Mouse (Mus musculus) cerebellum, postnatal 10 days (tissue): ENCODE measurements around the gene Itgav.
A peak's percentile ranks its signal among the peaks of the same experiment; 100 is the strongest.

Experiments used
- DNase-seq, 2 experiments: peaks; one replicate each; pipeline ENCODE4 v3.0.0; 2021; ENCODE audit warnings: mixed read lengths in 2 of 2

The Itgav gene

DNA sequence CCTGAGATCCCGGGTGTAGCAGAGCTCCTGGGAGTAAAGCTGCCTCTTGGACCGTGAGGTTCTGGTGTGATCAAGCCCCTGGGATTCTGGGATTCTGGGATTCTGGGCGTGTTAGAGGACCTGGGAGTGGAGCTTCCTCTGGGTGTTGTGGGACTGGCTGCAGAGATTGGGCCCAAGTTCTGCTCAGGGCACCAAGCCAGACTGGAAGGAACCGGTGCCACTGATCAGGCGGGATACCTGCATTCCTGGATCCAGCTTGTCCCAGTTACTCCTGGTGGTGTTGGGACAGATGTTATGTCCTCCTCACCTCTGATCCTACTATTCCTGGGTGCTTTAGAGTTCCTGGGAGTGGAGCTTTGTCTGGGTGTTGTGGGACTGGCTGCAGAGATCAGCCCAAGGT, 28.8 kb downstream of the Itgav start:
- no peak for DNase-seq

DNA sequence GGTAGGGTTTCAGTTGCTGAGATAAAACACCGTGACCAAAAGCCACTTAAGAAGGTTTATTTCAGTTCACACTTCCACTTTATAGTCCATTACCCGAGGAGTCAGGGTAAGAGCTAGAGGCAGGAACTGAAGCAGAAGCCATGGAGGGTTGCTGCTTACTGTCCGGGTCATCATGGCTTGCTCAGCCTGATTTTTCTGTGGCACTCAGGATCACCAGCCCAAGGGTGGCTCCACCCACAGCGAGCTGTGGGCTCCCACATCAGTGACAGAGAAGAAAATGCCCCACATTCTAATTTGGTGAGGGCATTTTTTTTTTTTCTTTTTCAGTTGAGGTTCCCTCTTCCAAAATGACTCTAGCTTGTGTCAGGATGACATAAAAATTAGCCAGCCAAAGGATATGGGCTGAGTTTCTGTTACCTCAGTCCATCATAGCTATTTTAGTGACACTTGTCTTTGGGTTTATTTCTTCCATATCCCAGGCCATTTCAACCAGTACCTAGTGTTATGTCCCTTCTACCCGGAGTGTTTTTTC, 30.2 kb downstream of the Itgav start:
- no peak for DNase-seq

DNA sequence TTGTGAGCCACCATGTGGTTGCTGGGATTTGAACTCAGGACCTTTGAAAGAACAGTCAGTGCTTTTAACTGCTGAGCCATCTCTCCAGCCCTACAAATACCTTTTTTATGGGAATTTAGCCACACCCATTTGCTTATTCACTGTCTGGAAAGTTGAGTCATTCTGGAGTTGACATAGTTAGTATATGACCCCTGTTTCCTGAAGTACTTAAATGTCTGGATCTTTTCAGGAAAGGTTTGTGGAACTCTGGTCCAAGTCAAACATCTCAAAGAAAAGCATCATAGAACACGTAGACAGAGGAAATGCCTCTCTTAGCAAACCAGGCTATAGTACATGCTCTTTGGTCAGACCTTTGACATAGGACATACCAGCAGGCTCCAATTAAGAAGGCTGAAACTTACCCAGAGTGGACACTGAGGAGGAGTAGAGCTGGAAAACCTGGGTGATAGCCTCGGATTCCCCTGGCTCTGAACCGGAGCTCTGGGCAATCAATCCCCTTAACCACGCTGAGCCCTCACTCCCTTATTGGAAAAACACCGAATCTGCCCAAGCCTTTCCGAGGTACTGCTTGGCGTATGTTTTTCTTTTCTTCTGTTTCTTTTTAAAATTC, 34.5 kb downstream of the Itgav start:
- no peak for DNase-seq

DNA sequence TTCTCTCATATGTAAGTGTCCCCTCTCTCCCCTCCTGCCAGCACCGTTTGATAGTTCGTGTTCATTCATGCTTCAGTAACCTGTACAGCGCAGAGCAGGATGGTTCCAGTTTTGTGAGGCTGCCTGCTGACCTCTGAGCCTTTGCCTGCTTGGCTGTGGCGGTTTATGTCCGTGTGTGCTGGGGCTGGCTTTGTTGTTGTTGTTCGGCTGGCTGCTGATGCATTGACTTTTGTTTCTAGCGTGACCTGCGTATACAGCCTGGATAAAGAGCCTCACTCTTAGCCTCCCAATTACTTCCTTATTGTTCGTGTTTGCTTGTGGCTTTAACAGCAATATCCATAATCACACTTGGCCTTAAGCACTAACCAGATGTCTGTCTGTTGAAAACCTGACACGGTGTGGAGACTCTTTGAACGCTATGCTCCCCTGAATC, 35.0 kb downstream of the Itgav start:
- peak; percentile 63 to 66 for DNase-seq

DNA sequence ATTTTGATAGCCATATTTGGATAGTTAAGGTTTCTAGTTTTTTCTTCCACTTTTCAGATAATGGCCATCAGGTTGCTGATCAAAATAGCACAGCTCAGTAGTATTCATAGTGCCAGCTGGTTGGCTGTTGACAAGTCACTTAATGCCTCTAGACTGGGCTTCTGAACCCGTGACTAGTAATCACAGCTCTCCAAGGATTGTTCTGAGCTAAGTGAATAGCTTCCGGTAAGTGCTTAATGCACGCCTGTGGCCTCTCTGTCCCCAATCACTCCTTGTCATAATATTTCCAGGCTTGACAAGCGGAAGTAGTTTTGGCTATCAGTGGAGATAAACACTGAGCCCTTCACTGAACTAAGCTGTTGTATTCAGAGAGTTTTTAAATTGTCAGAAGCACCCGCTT, 35.5 kb downstream of the Itgav start:
- DNase-seq, result peak; percentile 35 to 48

DNA sequence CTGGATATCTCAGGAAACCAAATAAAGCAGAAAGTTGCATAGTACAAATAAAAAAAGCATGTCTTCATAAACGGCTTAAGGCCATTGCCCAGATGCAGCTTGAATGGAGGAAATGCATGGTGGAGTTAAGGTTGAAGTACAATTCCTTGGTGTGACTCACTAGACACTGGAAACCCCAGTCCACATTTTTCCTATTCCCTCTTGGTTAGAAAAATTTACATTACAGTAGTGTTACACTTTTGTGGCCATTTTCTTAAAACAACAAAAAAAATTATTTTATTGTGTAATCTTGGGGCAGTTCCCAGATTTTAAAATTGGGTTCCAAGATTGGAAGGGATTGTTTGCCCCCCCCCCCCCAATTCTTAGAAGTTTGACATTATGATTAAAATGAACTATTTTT, 35.9 kb downstream of the Itgav start:
- DNase-seq, result no peak

DNA sequence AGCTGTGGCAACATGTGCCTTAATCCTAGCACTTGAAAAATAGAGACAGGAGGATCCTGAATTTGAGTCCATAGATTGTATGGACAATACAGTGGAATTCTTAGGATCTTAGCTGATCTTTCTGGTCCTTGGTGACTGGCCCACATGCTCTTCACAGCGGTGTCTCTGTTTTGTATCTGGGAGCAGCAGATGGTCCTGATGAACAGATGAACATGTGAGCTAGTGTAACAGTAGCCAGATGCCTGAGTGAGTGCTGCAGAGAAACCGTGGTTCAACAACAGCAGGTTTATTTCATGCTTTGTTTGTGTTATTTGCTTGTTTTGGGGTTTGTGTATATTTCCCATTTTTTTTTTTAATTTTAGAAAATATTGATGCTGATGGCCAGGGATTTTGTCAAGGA, 37.3 kb downstream of the Itgav start:
- DNase-seq, result peak; percentile 66 to 72

DNA sequence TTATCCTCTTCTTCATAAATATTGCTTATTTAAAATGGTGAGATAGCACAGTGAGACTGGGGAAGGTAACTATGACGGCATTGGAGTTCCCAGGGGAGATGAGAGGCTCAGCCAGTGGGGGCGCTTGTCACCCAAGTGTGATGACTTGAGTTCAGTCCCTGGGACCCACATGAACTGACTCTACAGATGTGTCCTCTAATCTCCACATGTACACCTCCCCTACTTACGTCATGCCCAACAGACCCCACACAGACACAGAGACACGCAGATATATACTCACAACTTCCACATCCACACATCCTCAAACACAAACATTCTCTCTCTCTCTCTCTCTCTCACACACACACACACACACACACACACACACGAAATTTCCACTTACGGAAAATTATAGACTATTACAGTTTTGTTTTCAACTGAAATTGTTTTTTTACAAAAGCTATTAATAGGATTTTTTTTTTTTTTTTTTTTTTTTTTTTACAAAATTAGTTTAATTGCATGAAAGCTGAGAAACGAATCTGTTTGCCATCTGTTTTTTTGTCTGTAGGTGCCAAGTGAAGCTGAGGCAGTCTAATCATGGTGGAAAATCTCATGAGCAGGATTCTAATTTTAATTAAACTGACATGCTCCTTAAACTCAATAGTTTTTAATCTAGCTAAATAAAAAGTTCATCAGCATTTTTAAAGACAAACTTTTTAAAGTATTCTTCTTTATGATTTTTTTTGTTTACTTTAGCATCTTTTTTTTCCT, 38.1 kb downstream of the Itgav start:
- DNase-seq, result peak; percentile 63 to 70

DNA sequence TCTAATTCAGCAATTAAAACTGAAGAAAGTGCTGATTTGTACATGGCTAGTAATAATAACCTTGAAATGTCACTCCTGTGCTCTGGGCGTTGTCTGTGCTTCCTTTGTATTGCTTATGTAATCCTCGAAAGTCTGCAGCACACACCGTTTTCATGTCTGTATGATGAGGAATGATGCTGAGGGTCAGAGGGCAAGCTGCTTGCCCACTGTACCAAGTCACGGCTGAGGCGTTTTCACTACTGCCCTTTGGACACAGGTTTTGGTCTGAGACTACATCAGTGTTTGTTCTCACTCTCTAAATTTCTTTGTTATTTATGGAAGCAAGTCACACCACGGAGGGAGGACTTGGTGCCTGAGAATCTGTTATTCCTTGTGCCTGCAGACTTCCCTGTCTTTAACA, 41.9 kb downstream of the Itgav start:
- no peak for DNase-seq

DNA sequence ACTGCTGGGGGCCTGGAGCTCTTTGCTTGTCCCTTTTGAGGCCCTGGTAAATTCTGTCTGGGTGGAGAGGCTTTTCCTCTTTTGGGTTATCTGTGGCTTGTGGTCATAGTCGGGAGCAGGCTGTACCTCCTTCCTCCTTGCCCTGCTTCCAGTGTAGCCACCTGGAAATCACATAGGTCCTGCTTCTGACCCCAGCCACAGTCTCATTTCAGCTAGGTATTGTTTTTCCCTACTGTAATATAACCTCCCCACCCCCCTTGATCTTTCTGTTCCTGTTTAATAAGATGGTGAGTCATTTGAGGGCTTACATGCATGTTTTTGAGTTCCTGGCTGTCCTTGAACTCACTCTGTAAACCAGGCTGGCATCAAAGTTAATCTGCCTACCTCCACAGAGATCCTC, 42.7 kb downstream of the Itgav start:
- DNase-seq, result no peak

DNA sequence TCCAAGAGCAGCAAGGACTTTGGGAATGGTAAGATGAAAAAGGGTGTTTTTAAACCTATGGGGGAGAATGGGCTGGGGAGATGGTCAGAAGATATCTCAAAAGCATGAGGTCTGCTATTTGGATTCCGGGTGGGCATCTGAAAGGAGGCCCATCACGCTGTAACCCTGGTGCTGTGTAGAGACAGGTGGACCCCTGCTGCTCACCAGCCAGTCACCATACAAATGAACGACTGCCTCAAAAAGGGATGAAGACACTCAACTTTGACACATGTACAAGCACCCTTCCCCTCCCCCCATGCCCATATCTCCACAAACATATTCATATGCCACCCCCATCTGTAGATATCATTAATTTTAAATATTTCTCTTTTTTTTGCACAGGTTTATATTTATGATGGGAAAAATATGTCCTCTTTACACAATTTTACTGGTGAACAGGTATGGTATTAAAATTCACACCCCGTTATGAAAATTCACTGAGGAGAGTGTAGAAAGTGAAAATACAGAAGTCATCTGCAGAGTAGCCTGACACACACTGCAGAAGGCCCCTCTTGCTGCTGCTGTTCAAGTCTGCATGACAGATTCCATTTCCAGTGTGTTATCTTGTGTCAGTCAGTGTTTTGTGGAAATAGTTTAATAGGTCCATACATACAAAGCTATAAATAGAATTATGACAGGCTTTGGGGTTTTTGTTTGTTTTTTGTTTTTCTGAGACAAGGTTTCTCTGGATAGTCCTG, 44.3 kb downstream of the Itgav start:
- no peak for DNase-seq

DNA sequence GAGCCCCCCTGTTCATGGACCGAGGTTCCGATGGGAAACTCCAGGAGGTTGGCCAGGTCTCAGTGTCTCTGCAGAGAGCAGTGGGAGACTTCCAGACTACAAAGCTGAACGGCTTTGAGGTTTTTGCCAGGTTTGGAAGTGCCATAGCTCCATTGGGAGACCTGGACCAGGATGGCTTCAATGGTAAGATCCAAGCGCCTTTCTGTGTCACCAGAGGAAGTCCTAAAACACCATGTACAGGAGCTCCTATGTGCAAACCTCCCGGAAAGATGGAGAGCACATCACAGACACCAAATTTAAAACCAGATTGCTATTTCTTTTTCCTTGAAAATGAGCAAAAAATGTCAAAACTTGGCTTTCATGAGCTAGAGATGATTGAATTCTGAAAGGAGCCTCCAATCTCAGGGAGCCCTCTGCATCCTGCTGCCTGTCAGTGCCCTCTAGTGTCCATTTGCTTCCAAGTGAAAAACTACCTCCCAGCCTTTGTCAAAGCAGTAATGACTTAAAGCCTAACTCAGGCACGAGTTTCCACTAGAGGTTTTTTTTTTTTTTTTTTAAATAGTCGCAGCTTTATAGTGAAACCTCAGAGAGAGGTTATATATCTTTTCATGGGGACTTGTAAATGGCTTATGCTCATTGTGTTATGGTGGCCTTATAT, 47.1 kb downstream of the Itgav start:
- peak; percentile 79 to 86 for DNase-seq

DNA sequence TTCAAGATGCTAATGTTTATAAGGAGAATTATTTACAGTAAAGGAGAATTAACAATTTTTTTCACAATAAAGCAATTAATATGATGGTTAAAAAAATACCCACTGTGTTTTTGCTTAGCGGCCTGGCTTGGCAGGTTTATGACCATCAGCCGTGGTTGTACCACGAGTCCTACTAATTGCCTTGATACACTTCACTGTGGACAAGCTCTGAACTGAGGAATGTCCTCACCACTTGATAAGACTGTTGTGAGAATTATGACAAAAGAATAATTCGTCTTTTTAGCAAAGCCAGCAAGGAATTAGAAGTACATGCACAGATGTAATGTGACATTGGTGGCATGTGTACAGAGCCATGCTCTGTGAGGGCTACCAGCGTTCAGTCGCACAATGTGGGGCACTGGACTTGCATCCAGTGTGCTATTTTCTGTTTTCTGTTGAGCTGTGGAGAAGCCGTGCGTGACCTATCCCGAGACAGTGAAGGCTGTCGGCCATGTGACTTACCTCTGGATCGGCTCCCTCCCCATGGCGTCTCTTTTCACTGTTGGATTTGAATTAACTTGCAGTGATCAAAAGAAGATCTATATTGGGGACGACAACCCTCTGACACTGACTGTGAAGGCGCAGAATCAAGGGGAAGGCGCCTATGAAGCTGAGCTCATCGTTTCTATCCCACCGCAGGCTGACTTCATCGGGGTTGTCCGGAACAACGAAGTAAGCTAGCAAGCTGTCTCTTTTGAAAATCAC, 67.3 kb downstream of the Itgav start:
- DNase-seq, result no peak

DNA sequence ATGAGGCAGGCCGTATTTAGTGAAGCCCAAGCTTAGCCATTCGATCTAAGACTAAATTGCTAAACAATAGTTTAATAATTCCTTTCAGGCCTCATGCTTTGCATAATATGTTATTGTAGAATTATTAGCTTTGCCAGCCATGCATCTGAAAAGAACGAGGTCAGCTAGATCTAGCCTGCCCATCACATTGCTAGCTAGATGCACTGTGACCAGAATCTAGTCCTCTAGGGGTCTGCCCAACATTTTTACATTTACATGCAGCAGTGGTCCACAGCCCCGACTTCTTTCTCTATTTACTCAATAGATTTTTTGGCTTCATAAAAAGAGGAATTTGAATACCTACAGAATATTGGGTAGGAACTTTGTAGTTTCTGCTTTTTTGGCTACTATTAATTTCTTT, 67.9 kb downstream of the Itgav start:
- no peak for DNase-seq

DNA sequence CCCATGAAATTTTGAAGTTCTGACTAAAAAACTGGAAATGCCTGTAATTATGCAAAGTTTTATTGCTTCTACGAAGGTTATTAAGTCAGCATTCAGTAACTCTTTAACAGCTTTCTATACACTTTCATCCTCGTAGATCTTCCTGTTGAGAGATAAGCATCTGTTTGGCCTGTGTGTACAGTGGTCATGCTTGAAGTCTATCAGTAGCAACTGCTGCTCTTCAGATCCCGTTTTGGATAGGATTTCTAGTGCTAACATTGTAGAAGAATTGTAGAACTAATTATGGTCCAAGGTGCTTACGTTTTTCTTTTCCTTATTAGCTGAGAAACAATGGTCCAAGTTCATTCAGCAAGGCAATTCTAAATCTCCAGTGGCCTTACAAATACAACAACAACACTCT, 71.6 kb downstream of the Itgav start:
- DNase-seq, result no peak

DNA sequence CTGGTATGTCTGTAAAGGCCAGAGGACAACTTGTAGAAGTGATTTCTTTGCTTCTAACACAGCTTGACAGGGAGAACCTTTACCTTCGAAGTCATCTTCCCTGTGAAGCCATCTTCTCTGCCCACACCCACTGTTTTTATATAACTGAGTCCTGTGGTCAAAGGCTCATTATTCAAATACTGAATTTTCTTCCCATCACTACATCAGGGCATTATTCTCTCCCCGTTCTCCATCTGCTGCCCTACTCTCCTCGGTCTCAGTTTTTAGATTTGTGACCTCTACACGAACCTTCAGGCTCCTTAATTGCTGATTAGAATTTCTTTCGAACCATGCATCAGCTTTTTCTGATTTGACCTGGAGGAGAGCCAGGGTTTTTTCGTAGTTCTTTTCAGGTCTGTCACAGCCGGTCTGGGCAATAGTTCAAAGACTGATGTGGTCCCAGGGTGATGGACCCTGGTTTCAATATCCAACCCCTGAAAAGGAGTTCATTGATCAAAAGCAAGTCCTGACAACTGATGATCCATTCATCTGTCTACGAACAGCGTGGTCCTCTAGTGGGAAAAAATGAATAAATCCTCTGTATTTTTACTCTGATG, 73.8 kb downstream of the Itgav start:
- peak in 1 of 2 experiments; percentile 7 for DNase-seq

DNA sequence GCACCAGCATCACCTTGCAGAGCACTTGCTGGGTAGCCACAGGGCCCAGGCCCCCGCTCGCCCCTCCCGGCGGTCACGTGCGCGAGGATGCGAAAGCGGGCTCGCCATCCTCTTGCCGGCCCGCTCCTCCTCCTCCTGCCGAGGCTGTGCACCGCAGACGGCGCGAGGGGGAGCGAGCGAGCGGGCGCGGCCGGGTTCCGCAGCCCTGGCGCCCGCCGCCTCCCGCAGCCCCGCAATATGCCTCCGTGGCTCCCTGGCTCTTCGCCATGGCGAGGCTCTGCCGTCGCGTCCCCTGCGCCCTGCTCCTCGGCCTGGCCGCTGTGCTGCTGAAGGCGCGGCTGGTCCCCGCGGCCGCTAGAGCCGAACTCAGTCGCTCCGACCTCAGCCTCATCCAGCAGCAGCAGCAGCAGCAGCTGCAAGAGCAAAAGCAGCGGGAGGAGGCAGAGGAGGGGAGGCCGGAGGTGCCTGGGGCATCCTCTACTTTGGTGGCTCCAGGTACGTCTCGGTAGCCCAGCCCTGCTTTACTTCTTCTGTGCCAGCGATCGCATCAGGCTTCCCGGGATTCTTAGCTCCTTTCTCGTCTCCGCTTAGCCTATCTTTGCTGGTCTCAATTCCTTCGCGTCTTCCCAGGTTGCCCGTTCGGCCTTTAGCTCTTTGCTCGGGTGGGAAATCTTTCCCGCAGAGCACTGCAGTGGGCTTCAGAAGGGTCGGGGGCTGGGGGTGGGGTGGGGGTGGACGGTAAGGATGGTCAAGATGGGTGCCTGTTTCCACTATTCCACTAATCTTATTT, 88.5 kb downstream of the Itgav start, which contains the start of gene Fam171b:
TSS of gene Fam171b (plus strand) at position 154 of the 790 bp plus-strand sequence.
- DNase-seq, result peak; percentile 93 to 97

DNA sequence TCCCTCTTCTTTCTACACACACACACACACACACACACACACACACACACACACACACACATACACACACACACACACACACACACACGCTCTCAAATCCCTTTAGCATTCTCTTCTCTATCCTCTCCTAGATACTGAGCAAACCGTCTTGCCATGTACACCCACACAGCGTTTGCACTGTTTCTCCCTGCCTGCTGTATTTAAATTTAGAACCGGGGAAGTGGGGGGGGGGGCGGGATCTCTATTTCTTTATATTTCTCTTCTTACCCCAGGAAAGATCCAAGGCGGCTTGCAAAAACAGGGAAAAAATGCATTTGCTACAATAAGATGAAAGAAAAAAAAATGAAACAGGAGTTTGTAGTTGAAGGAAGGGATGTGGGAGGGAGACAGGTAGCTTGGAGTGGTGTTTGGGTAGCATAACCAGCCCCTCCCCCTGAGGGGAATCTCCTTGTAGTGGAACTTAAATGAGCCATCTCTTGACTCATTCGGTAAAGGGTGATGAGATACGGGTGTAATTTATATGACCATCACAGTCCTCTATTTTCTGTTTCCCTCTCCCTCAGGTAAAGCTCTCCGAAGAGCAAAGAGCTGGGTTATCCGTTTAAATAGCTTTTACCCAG, 89.2 kb downstream of the Itgav start:
- peak; percentile 50 to 61 for DNase-seq

DNA sequence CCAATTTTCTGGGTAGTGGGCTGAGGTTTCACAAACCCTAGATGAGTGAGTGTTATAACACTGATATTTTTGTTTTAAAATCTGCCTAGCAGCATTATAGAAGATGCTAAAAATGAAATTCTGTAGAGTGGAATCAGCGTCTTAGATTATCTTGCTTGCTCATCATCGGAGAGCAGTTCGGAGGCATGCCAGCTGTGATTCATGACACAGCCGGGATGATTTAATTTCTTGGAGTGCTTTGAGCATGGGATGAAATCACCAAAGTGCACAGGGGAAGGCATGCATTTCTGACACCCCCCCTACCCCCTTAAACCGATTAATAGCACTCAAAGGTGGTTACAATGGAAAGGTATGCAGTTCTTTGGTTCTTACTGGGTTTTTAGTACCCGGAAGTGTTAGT, 89.8 kb downstream of the Itgav start:
- peak; percentile 64 to 72 for DNase-seq

DNA sequence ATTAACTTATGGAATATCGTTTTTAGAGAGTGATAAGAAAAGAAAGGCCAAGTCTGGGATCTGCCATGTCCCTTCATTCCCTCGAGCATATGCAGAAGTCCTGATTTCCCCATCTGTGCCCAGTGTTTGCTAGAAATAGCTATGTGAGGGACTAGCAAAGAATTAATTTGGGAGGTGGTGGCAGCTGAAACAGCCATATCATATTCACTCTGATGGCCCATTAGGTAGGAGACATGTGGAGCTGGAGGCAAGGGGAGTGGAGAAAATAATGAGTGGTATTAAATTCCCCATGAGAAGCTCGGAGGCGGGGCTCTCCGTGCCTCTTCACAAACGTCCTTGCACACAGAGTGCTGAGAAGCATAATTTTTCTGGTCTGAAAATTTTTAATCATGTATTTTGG, 92.0 kb downstream of the Itgav start:
- DNase-seq, result no peak

DNA sequence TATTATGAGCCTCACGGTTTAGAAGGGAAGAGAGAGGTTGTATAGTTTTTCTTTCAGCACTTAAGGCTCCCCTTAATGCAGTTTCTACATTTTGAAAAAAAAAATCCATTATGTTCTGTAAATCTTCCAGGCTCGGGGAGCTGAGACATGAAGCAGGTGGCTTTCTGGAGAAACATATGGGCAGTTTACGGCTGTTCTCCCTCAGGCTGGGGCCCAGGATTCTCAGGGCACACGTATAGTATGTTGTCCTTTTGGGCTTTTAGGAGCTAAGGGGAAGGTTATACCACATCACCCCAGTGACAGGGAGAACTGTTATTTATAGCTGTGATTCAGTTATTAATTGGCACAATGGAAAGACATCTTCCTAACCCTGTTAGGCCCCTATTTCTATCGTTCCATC, 101.0 kb downstream of the Itgav start:
- DNase-seq, result no peak
